Mouse (Mus musculus) heart, adult 2 months (tissue): ENCODE measurements at regions not wholly inside any gene's neighbourhood (a gene's known extent, or its start where the extent isn't known, plus 50 kb on each side); places are given as distances from the start of the nearest gene placed in this dataset.

Source experiments
- DNase-seq, 2 experiments: peaks; one replicate each; pipeline ENCODE4 v3.0.0; 2021
- H3K27ac ChIP-seq: fragments of 200-600 bp; 2 replicates; pipeline ENCODE4 v1.8.1; 2022
- H3K27me3 ChIP-seq: fragments of 200-500 bp; 2 replicates; pipeline ENCODE4 v1.6.1; 2012; ENCODE audit warnings: mild to moderate bottlenecking, low read length, inconsistent platforms, mixed read lengths; ENCODE audit not compliant: control insufficient read depth, insufficient read depth
- H3K36me3 ChIP-seq: fragments of 200-500 bp; 2 replicates; pipeline ENCODE4 v1.6.1; 2012; ENCODE audit warnings: low read length, inconsistent platforms; ENCODE audit not compliant: control insufficient read depth, insufficient read depth
- H3K4me1 ChIP-seq: fragments of 200-500 bp; 2 replicates; pipeline ENCODE4 v1.6.1; 2011; ENCODE audit warnings: low read length; ENCODE audit not compliant: control insufficient read depth, insufficient read depth
- H3K4me3 ChIP-seq: fragments of 200-600 bp; 2 replicates; pipeline ENCODE4 v1.8.1; 2022
- H3K79me2 ChIP-seq: fragments of 200-500 bp; replicated peaks from 2 replicates; pipeline ENCODE4 v1.6.1; 2012; ENCODE audit warnings: mild to moderate bottlenecking, inconsistent platforms, low read length, moderate library complexity, mixed read lengths; ENCODE audit not compliant: control insufficient read depth, insufficient read depth
- H3K9ac ChIP-seq: fragments of 200-500 bp; 2 replicates; pipeline ENCODE4 v1.6.1; 2012; ENCODE audit warnings: low read depth, mild to moderate bottlenecking, control low read depth, inconsistent platforms, low read length, mixed read lengths
- CTCF ChIP-seq: fragments of 200-600 bp; IDR thresholded peaks from 2 replicates; pipeline ENCODE4 v1.8.1; 2022; ENCODE audit warnings: antibody characterized with exemption, mild to moderate bottlenecking, moderate library complexity
- EP300 ChIP-seq: fragments of 200-500 bp; IDR thresholded peaks from 2 replicates; pipeline ENCODE4 v1.6.1; 2011; ENCODE audit warnings: low read depth, low read length, control low read depth; ENCODE audit not compliant: insufficient read depth
- POLR2A ChIP-seq: fragments of 200-500 bp; IDR thresholded peaks from 2 replicates; pipeline ENCODE4 v1.6.1; 2011; ENCODE audit warnings: mild to moderate bottlenecking, low read depth, low read length, control low read depth; ENCODE audit not compliant: insufficient read depth
- WGBS: fragments of 180-500 bp; shearing (Covaris S2); methylation state at CpG from one replicate; pipeline ENCODE4 v1.1.7; 2018; 5-methylcytosine and 5-hydroxymethylcytosine counted together
- intact Hi-C: fragments of 180-260 bp; cut with DNase I; formaldehyde crosslinking; loops from one replicate; pipeline ENCODE4 v1.15.1; 2025

- no peaks in the 10 kb centered on the region for H3K79me2 ChIP-seq
- intact Hi-C loops = no loop called here
- H3K27ac ChIP-seq = no peak overlapping the region
- no peaks in the 10 kb centered on the region for H3K4me1 ChIP-seq
- no peaks in the 10 kb centered on the region for H3K36me3 ChIP-seq
- H3K4me3 ChIP-seq = no peak overlapping the region
- no peaks in the 10 kb centered on the region for H3K27me3 ChIP-seq
- H3K9ac ChIP-seq = no peak overlapping the region
- no peak for DNase-seq
- 94% methylated on average over 7 of the region's 7 CpGs for WGBS
- no peak for TF ChIP-seq POLR2A
- no peak for TF ChIP-seq CTCF
- no peak for TF ChIP-seq EP300
Measured at GRCm38 (mm10) chr2:44464631-44465030, 462.8 kb downstream of the Gtdc1 start.

GRCm38 (mm10) chr2:44462619-44463329 lies 464.7 kb downstream of the Gtdc1 start:
- H3K9ac ChIP-seq = no peak overlapping the region
- DNase-seq = no peak
- 83% methylated on average over 13 of the region's 13 CpGs for WGBS
- intact Hi-C loops = no loop called here
- H3K27ac ChIP-seq = no peak overlapping the region
- H3K27me3 ChIP-seq = no peaks in the 10 kb centered on the region
- no peaks in the 10 kb centered on the region for H3K4me1 ChIP-seq
- no peaks in the 10 kb centered on the region for H3K36me3 ChIP-seq
- no peak for TF ChIP-seq POLR2A
- TF ChIP-seq CTCF = no peak
- no peak for TF ChIP-seq EP300
- no peaks in the 10 kb centered on the region for H3K79me2 ChIP-seq
- no peak overlapping the region for H3K4me3 ChIP-seq

GRCm38 (mm10) chr2:44461289-44462250 lies 465.9 kb downstream of the Gtdc1 start:
- H3K79me2 ChIP-seq = no peaks in the 10 kb centered on the region
- H3K27me3 ChIP-seq = no peaks in the 10 kb centered on the region
- no peaks in the 10 kb centered on the region for H3K36me3 ChIP-seq
- no peak for TF ChIP-seq POLR2A
- TF ChIP-seq CTCF = no peak
- no peak for TF ChIP-seq EP300
- no peak overlapping the region for H3K27ac ChIP-seq
- no peak for DNase-seq
- 39% methylated on average over 16 of the region's 16 CpGs for WGBS
- intact Hi-C loops = no loop called here
- no peak overlapping the region for H3K4me3 ChIP-seq
- no peaks in the 10 kb centered on the region for H3K4me1 ChIP-seq
- H3K9ac ChIP-seq = no peak overlapping the region

- intact Hi-C loops = no loop called here
- DNase-seq = no peak
- H3K4me3 ChIP-seq = no peak overlapping the region
- no peak overlapping the region for H3K27ac ChIP-seq
- no peaks in the 10 kb centered on the region for H3K27me3 ChIP-seq
- no peaks in the 10 kb centered on the region for H3K4me1 ChIP-seq
- no peaks in the 10 kb centered on the region for H3K36me3 ChIP-seq
- H3K9ac ChIP-seq = no peak overlapping the region
- no peaks in the 10 kb centered on the region for H3K79me2 ChIP-seq
- TF ChIP-seq CTCF (no peak), EP300 (no peak)
Measured at GRCm38 (mm10) chr2:44449471-44449870, 478.0 kb downstream of the Gtdc1 start.
